Mouse (Mus musculus): ENCODE measurements around the gene Kif26b.
A peak's percentile ranks its signal among the peaks of the same experiment; 100 is the strongest.

Kif26b gene

DNA sequence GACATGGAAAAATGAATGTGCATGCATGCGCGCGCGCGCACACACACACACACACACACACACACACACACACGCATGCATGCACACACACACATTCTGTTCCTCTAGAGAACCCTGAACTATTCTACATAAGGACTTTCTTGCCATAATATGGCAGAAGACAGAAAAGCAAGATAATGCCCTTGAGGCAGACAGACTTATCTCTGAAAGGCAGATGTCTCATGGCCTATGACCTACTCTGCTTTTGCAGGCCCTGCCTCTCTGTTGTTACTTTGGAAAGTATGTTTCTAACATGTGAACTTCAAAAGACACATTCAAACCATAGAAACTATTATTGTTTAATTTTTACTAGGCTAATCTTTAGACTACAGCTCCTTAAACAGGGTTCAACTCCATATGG lies 255.1 kb downstream of the Kif26b start:
- DNase-seq (ENCODE audit: low spot score), result no peak

GRCm38 (mm10) chr1:178791266-178791665 lies 262.3 kb downstream of the Kif26b start:
- no peak for DNase-seq (ENCODE audit: low spot score)

GRCm38 (mm10) chr1:178792726-178793125 lies 263.8 kb downstream of the Kif26b start:
- DNase-seq (ENCODE audit: low spot score), result no peak

GRCm38 (mm10) chr1:178794866-178795265 lies 265.9 kb downstream of the Kif26b start:
- no peak for DNase-seq (ENCODE audit: low spot score)

GRCm38 (mm10) chr1:178797388-178797787 lies 268.5 kb downstream of the Kif26b start:
- DNase-seq (ENCODE audit: low spot score), result no peak

- peak; percentile 58 for DNase-seq (ENCODE audit: low spot score)
Measured at GRCm38 (mm10) chr1:178798333-178798732, 269.4 kb downstream of the Kif26b start.

DNA sequence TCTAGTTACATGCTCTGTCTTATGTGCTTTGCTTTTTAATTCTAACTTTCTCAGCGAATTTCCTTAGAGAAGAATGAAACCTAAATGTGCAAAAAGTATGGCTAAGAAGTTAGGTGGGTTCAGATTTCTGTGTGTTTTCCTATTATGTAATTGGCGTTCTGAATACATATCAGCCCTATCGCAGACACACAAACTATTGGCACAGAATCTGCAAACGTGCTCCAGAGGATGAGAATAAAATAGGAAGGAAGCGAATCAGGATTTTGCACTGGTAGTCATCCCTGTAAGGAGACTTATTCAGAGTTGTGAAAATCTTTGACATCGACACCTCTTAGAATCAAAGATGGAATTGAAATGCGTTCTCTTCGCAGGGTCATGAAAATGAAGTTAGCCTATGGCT lies 270.0 kb downstream of the Kif26b start:
- DNase-seq (ENCODE audit: low spot score), result no peak

DNA sequence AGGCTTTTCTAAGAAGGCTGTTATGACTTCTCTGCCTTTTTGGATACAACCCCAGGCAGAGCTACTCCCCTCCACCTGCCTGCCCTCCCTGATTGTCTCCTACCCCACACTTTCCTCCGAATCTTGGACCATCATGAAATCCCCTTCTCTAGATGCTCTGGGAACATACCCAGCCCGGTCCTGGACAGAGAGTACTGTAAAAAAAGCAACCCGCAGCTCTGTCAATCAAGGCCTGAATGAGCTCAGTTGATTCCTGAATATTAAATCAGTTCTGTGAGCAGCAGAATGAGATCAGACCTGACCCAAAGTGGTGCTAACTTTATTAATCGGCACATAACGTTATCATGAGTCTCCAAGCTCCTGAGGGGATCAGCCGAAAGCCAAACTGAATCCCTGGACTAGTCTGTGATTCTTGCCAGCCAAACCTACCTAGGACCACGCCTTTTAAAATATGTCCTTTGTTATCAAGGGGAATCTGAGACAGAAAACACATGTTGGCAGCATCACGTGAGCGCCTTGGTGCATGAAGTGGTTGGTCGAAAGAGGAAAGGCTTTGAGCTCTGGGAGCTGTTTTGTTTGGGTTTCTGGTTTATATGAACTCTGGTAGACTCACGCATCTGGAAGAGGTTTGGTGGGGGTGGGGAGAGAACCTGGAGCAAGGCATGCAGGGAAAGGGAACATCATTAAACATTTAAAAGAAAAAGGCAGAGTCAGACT lies 271.1 kb downstream of the Kif26b start:
- no peak for DNase-seq (ENCODE audit: low spot score)

GRCm38 (mm10) chr1:178803155-178803554 lies 274.2 kb downstream of the Kif26b start:
- DNase-seq (ENCODE audit: low spot score), result no peak

DNA sequence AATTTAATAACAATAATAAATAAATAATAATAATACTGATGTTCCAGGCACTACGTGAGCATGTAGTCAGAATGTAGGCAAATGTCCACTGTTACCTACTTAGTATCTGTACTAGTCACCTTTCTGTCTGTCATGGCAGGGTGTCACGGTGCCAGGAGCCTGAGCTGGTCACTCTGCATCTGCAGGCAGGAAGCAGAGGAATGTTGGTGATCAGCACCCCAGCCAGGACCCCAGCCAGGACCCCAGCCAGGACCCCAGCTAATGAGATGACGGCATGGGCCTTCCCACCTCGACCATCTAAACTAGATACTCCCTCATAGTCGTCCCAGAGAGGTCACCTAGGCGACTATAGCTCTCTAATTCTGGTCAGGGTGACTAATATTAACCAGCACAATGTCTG lies 288.6 kb downstream of the Kif26b start:
- no peak for DNase-seq (ENCODE audit: low spot score)

DNA sequence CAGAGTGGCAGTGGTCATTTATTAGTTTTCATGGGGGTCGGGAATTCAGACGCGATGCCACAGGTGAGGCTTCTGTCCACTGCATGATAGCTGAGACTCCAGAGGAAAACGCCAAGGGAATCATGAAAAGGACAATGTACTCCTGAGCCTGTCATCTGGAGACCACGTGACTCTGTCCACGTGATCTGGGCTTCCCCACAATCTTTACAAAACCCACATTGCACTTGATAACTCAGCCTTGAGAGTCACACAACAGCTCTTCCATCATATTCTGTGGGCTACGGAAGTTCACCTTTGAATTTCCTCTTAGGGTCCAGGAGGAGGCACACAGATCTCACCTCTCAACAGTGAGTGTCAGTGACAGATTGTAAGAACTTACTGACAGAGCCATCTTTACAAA lies 290.1 kb downstream of the Kif26b start:
- DNase-seq (ENCODE audit: low spot score), result no peak

- no peak for DNase-seq (ENCODE audit: low spot score)
Measured at GRCm38 (mm10) chr1:178820079-178820478, 291.2 kb downstream of the Kif26b start.

DNA sequence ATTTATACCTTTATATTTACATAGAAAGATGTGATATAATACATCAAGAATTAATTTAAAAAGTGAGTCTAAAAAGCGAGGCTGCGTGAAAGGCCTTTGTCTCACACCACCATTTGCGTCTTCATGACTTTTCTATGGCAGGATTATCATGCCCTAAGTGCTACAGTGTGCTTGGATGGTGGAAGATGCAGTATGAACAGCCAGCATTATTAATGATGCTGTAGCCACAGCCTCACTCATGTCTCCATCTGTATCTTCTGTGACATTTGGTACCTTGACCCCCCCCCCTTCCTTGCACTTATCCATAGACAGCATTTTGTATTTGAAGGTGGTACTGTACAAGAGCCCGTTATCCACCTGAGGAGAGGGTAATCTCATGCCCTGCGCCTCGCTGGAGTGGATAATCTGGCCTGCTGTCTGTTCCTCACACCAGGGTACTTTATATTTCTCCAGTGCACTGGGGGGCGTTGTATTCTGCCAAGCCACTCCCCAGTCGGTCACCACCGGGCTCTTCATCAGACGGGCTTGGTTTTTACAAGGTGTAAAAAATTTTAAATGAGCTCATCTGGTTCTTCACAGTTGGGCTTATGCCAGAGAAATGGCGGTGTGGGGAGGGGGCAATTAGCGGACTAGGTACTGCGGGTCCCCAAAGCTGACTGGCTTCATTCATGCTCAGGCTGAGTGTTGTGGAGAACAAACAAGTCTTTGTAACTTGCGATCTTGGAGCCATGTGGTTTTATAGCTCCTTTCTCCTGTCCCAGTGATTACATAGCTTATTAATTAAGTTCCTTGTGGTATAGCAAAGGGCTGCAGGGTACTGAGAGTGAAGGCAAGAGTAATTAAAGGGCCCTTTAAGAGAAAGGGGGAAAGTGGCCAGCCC lies 291.9 kb downstream of the Kif26b start:
- DNase-seq (ENCODE audit: low spot score), result no peak

- DNase-seq (ENCODE audit: low spot score), result no peak
Measured at GRCm38 (mm10) chr1:178824871-178825270, 295.9 kb downstream of the Kif26b start.

- DNase-seq (ENCODE audit: low spot score), result no peak
Measured at GRCm38 (mm10) chr1:178827223-178827622, 298.3 kb downstream of the Kif26b start.

DNA sequence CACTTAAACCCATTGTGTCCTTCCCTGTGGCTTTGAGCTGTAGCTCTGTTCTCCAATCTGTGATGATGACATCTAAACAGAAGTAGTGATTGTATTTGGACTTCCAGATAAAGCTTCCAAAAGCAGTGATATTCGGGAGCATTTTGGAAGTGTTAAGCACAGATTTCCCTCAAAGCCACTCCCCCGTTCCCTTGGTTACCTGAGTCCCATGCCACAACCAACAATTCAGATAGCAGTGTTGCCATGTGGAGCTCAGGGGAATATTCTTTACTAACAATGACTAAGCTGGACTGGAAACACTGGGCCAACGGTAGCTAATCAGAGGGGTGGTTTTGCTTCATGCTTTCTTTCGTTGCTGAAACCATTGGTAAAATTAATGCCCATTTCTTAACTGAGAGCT lies 300.5 kb downstream of the Kif26b start:
- DNase-seq (ENCODE audit: low spot score), result peak; percentile 55

GRCm38 (mm10) chr1:178832571-178832970 lies 303.6 kb downstream of the Kif26b start:
- no peak for DNase-seq (ENCODE audit: low spot score)

DNA sequence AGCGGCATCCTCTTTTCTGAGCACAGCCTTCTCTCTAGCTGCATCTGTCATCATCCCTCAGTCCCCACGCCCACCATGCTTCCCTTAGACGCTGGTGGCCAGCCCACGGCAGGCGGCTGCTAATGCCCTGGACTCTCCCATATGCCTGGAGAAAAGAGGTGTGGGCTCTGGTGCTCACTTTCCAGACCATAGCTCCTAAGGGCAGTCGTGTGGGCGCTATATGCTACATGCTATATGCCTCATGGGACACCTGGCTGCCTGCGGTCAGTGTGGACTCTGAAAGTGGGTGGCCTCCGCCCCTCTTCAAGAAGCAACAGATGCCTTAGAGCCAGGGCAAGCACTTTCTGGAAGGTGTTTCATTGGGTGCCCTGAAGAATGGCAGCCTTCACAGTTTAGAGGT lies 306.9 kb downstream of the Kif26b start:
- DNase-seq (ENCODE audit: low spot score), result no peak

DNA sequence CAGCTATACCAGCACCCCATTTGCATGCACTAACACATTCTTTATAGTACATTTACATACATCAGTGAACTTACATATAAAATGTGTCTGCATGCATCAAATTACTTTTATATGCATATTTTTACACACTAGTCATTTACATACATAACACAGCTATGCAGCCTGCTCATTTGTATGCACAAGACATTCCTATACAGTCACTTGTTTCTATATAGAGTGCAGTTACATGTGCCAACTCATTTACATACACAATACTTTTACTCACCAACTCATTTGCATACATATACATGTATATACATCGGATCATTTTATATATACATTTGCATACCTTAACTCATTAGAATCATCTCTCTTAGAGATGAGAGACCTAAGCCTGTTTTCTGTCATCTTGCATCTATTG lies 308.1 kb downstream of the Kif26b start:
- no peak for DNase-seq (ENCODE audit: low spot score)

DNA sequence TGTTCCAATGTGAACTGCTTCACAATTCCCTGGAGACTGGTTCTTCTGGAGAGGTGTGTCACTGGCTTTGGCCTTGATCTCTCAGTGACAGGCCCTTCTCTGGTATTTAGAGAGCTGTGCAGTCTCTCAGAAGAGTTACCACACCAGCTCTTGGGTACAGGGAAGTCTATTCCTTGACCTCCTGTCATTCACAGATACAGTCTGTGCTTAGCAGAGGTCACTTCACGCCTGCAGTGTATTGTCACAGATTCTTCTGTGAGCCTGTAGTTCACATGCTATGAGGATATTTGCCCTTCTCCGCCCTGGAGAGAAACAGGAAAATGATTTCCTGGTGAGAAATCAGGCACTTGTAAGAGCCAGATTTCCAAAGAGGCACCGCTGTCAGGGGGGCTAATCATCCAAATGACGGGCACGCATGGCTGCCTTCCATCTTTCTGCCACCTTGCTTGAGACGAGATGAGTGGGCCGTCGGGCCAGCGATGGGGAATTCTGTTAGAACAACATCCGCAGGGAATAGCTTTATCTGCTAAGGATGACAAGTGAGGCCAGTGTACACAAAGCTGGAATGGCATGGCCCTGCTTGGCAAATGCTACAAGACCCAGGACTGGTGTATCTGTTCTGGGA lies 309.9 kb downstream of the Kif26b start:
- DNase-seq (ENCODE audit: low spot score), result no peak

DNA sequence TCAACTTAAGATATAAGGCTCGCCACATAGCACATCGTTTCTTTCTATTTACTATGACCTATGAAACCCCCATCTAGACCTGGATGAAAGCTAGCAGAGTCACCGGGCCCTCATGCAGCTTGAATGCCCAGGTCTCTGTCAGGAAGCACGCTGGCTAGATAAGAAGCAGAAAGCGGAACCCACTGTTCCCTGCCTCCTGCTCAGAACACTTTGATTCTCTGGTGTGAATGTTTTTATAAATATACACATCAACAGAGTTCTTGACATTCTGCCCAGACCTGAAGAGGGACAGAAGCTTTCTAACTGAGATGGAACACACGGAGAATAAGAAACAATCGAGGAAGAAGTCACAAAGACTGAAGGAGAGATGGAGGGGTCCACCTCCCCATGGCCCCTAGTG lies 311.4 kb downstream of the Kif26b start:
- DNase-seq (ENCODE audit: low spot score), result no peak

DNA sequence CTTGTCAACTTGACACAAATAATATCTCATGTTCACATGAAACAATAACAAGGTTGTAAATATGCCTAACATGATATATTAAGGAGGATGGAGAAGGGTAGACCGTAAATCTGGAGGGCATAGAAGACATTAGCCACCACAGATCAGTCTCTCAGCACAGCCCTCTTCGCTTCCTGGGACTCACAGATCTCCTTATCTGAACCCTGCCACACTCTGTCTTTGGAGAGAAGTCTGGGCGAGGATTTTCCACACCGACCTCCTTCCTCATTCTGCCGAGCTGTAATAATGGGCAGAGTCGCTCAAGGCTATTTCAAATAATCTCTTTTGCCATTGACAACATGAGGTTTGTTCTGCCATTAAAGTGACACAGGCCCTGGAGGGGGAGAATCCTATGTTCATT lies 315.9 kb downstream of the Kif26b start:
- no peak for DNase-seq (ENCODE audit: low spot score)

GRCm38 (mm10) chr1:178847569-178847968 lies 318.6 kb downstream of the Kif26b start:
- no peak for DNase-seq (ENCODE audit: low spot score)
